In genomic region chr5:100187035-100187901, GRCm38 (mm10) we compare ENCODE assay signal across 23 mouse cellular contexts. TPM values are rescaled to one million over a fixed set of nuclear protein-coding genes. Genes with fewer than 3 reads are reported as not detected.
DNase-seq lines count a peak whose midpoint lies in the region; ATAC-seq and TF ChIP-seq lines count a peak whose summit lies in the region.
"Had no signal": no experiment of that assay in that cellular context is flagged by ENCODE, and none has a peak within 500 bp of the region (broad histone marks: within the 10 kb centered on the region; RNA-seq: fewer than 3 reads in every experiment).

No protein-coding gene starts in this region.

- no peak for DNase-seq in stomach, postnatal 0 days (ENCODE audit: low spot score)
- no peak for DNase-seq in cerebellum, postnatal 10 days
- DNase-seq in adrenal gland, postnatal 36 days, result no peak
- DNase-seq: adrenal gland, adult 2 months; B cell, adult 2 months; cerebellum, adult 2 months; cerebellum, postnatal 36 days; gastrocnemius, postnatal 36 days; heart, postnatal 36 days; kidney, adult 8-10 months; kidney, postnatal 10 days; left cerebral cortex, postnatal 4 days; lung, adult 2 months had no signal

- no peaks in the 10 kb centered on the region for H3K9me3 ChIP-seq in intestine, embryonic 15.5 days
- no peaks in the 10 kb centered on the region for H3K9me3 ChIP-seq in intestine, embryonic 16.5 days (ENCODE audit: control insufficient read depth, low read length)
- no peaks in the 10 kb centered on the region for H3K9me3 ChIP-seq in stomach, embryonic 15.5 days
- no peaks in the 10 kb centered on the region for H3K9me3 ChIP-seq in stomach, postnatal 0 days (ENCODE audit: control insufficient read depth, low read length)
- H3K9me3 ChIP-seq: heart, embryonic 15.5 days; limb, embryonic 15.5 days; midbrain, embryonic 12.5 days; neural tube, embryonic 15.5 days had no signal

- H3K4me1 ChIP-seq in intestine, embryonic 15.5 days (replicated peaks), result 0 out of 2 replicates have a peak, but pooled peaks cover 5% of the 10 kb centered on the region
- peaks cover 4% of the 10 kb centered on the region; the same call in 1 of the 2 replicates for H3K4me1 ChIP-seq in intestine, embryonic 16.5 days (ENCODE audit: control insufficient read depth, insufficient read depth, low read length)
- 0 out of 2 replicates have a peak, but pooled peaks cover 3% of the 10 kb centered on the region for H3K4me1 ChIP-seq in stomach, embryonic 15.5 days
- H3K4me1 ChIP-seq in stomach, postnatal 0 days (replicated peaks; ENCODE audit: control insufficient read depth, insufficient read depth), result no peaks in the 10 kb centered on the region
- H3K4me1 ChIP-seq: midbrain, embryonic 12.5 days; neural tube, embryonic 15.5 days had no signal

- TF ChIP-seq EP300 in stomach, postnatal 0 days (optimal IDR thresholded peaks at IDR 0.05), result no peak

- H3K36me3 ChIP-seq in intestine, embryonic 15.5 days, result no peaks in the 10 kb centered on the region
- H3K36me3 ChIP-seq in intestine, embryonic 16.5 days (ENCODE audit: control insufficient read depth, insufficient read depth, low read length), result no peaks in the 10 kb centered on the region
- H3K36me3 ChIP-seq in stomach, embryonic 15.5 days, result no peaks in the 10 kb centered on the region
- no peaks in the 10 kb centered on the region for H3K36me3 ChIP-seq in stomach, postnatal 0 days (ENCODE audit: control insufficient read depth, insufficient read depth, low read length)
- H3K36me3 ChIP-seq: heart, embryonic 15.5 days; limb, embryonic 15.5 days; midbrain, embryonic 12.5 days; neural tube, embryonic 15.5 days had no signal

- TF ChIP-seq CTCF in stomach, postnatal 0 days (IDR thresholded peaks at IDR 0.05; ENCODE audit: low read depth), result no peak

- H3K4me2 ChIP-seq in intestine, embryonic 15.5 days (replicated peaks), result no peak overlapping the region
- H3K4me2 ChIP-seq in intestine, embryonic 16.5 days (ENCODE audit: low read depth, low read length), result no peak overlapping the region
- H3K4me2 ChIP-seq in stomach, embryonic 15.5 days, result no peak overlapping the region
- H3K4me2 ChIP-seq in stomach, postnatal 0 days (replicated peaks; ENCODE audit: low read depth), result no peak overlapping the region
- H3K4me2 ChIP-seq: heart, embryonic 15.5 days; hindbrain, embryonic 14.5 days; limb, embryonic 15.5 days; midbrain, embryonic 12.5 days; neural tube, embryonic 15.5 days had no signal

- H3K27me3 ChIP-seq in intestine, embryonic 15.5 days (replicated peaks), result no peaks in the 10 kb centered on the region
- no peaks in the 10 kb centered on the region for H3K27me3 ChIP-seq in intestine, embryonic 16.5 days (replicated peaks; ENCODE audit: control insufficient read depth, insufficient read depth, low read length)
- no peaks in the 10 kb centered on the region for H3K27me3 ChIP-seq in stomach, embryonic 15.5 days (replicated peaks)
- no peaks in the 10 kb centered on the region for H3K27me3 ChIP-seq in stomach, postnatal 0 days (ENCODE audit: control insufficient read depth, insufficient read depth, low read length)
- H3K27me3 ChIP-seq: heart, embryonic 15.5 days; limb, embryonic 15.5 days; midbrain, embryonic 12.5 days; neural tube, embryonic 15.5 days had no signal

- peak overlapping the region; percentile 22; the same call in 1 of the 2 replicates for H3K27ac ChIP-seq in intestine, embryonic 15.5 days
- H3K27ac ChIP-seq in intestine, embryonic 16.5 days (ENCODE audit: low read length), result no peak overlapping the region
- peak overlapping the region; percentile 40; the same call in 1 of the 2 replicates for H3K27ac ChIP-seq in stomach, embryonic 15.5 days
- no peak overlapping the region for H3K27ac ChIP-seq in stomach, postnatal 0 days (replicated peaks)
- H3K27ac ChIP-seq: heart, embryonic 15.5 days; hindbrain, embryonic 14.5 days; limb, embryonic 15.5 days; midbrain, embryonic 12.5 days; neural tube, embryonic 15.5 days had no signal

- H3K9ac ChIP-seq in intestine, embryonic 15.5 days, result no peak overlapping the region
- no peak overlapping the region for H3K9ac ChIP-seq in intestine, embryonic 16.5 days (ENCODE audit: low read depth, low read length)
- H3K9ac ChIP-seq in stomach, embryonic 15.5 days, result no peak overlapping the region
- H3K9ac ChIP-seq in stomach, postnatal 0 days (ENCODE audit: low read length), result no peak overlapping the region
- H3K9ac ChIP-seq: heart, embryonic 15.5 days; hindbrain, embryonic 14.5 days; limb, embryonic 15.5 days; midbrain, embryonic 12.5 days; neural tube, embryonic 15.5 days had no signal

- no peak for ATAC-seq in intestine, embryonic 15.5 days
- no peak for ATAC-seq in intestine, embryonic 16.5 days
- no peak for ATAC-seq in stomach, embryonic 15.5 days (ENCODE audit: insufficient read depth, low FRiP score, low read depth)
- ATAC-seq in stomach, postnatal 0 days (ENCODE audit: low FRiP score, low TSS enrichment), result no peak
- ATAC-seq in granulocyte monocyte progenitor cell, adult 5-6 weeks (replicated peaks; ENCODE audit: poor library complexity, severe bottlenecking), result peak; percentile 74
- ATAC-seq: inflammation-experienced regulatory T-cells, adult 6 months had no signal

- WGBS in intestine, embryonic 15.5 days, result 69% methylated on average over 3 of the region's 3 CpGs
- WGBS in intestine, embryonic 16.5 days, result 71% methylated on average over 3 of the region's 3 CpGs
- 61% methylated on average over 3 of the region's 3 CpGs for WGBS in stomach, embryonic 15.5 days
- 56% methylated on average over 3 of the region's 3 CpGs for WGBS in stomach, postnatal 0 days

- H3K4me3 ChIP-seq in intestine, embryonic 15.5 days (replicated peaks), result no peak overlapping the region
- no peak overlapping the region for H3K4me3 ChIP-seq in intestine, embryonic 16.5 days (ENCODE audit: low read length)
- H3K4me3 ChIP-seq in stomach, embryonic 15.5 days (replicated peaks), result no peak overlapping the region
- no peak overlapping the region for H3K4me3 ChIP-seq in stomach, postnatal 0 days (ENCODE audit: low read depth, low read length)
- H3K4me3 ChIP-seq: heart, embryonic 15.5 days; limb, embryonic 15.5 days; midbrain, embryonic 12.5 days; neural tube, embryonic 15.5 days had no signal

RNA-seq across cellular contexts. Expression of gene Tmem150c, which starts 27.7 kb away (rescaled TPM):
- 2.3 and 2.5 TPM in 2 replicates for polyA plus RNA-seq in intestine, embryonic 15.5 days (2015; fragmentation: Nextera tagmentation; extraction: Ambion mirVana)
- polyA plus RNA-seq in intestine, embryonic 16.5 days (2015; fragmentation: Nextera tagmentation; extraction: Ambion mirVana), result 1.5 and 1.7 TPM in 2 replicates
- 4.0 and 4.7 TPM in 2 replicates for polyA plus RNA-seq in stomach, embryonic 15.5 days (2015; fragmentation: Nextera tagmentation; extraction: Ambion mirVana)
- 2.4 and 2.5 TPM in 2 replicates for polyA plus RNA-seq in stomach, postnatal 0 days (2015; fragmentation: Nextera tagmentation; extraction: Ambion mirVana)
- total RNA-seq in granulocyte monocyte progenitor cell, adult 5-6 weeks (2014; fragmentation: Nextera tagmentation), result not detected in 2 replicates
- total RNA-seq in granulocyte monocyte progenitor cell, adult 5-6 weeks (2017), result not detected in 2 replicates
- total RNA-seq in adrenal gland, postnatal 36 days (2021), result 10 to 100 TPM; 12.2 to 19.0 TPM
- polyA plus RNA-seq: inflammation-experienced regulatory T-cells, adult 6 months had no signal

Comparison
In these comparisons a context has a peak if more than half of its experiments do, and no peak if none do; other contexts are left out.
1. H3K27ac ChIP-seq: peak in intestine, embryonic 15.5 days (single experiment) and stomach, embryonic 15.5 days (single experiment); none in intestine, embryonic 16.5 days (single experiment) and stomach, postnatal 0 days (single experiment).